Comparison of ENCODE assay signal across 9 mouse cellular contexts in the genomic region with DNA sequence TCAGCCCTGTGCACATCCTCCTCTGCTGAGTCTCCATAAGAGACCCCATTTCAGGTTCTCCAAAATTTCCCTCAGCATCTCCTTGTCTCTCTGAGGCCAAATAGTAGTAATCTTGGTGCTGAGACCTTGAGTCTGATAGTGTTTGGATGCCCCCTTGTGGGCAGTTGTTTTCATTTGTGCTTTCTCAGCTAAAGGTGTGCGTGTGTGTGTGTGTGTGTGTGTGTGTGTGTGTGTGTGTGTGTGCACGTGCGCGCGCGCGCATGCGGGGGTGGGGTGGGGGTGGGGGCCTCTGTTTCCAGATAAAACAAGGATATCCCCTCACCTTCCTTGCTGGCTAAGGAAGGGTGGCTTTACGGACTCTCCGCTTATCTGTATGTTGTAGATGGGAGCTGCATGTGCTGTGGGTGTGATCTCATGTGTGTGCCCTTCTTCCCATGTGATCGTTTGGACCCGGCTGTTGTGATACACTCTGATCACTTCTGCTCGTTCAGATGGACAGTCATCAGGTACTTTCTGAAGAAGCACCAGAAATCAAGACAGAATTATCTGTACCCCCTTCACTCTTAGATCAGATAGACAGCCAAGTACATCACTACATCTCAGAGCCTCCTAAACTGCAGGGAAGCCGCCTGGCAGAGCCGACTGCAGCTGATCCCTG. TPM values are rescaled to one million over a fixed set of nuclear protein-coding genes. Genes with fewer than 3 reads are reported as not detected.
DNase-seq lines count a peak whose midpoint lies in the region; ATAC-seq and TF ChIP-seq lines count a peak whose summit lies in the region.
"Had no signal": no experiment of that assay in that cellular context is flagged by ENCODE, and none has a peak within 500 bp of the region (broad histone marks: within the 10 kb centered on the region; RNA-seq: fewer than 3 reads in every experiment).

No protein-coding gene starts in this region.

- H3K36me3 ChIP-seq in ES-Bruce4 (ENCODE audit: control insufficient read depth, insufficient read depth, low read length, poor library complexity, severe bottlenecking), result no peaks in the 10 kb centered on the region
- H3K36me3 ChIP-seq in limb, embryonic 10.5 days, result no peaks in the 10 kb centered on the region

- no peak overlapping the region for H3K9ac ChIP-seq in ES-Bruce4 (ENCODE audit: low read depth, poor library complexity, severe bottlenecking)

- TF ChIP-seq POLR2A in ES-Bruce4 (IDR thresholded peaks at IDR 0.05; ENCODE audit: insufficient read depth, low read length), result no peak

- H3K9me3 ChIP-seq in ES-Bruce4 (replicated peaks; ENCODE audit: control insufficient read depth, insufficient read depth, low read length, poor library complexity, severe bottlenecking), result no peaks in the 10 kb centered on the region
- H3K9me3 ChIP-seq in limb, embryonic 10.5 days (replicated peaks), result no peaks in the 10 kb centered on the region

- peak; percentile 64 for TF ChIP-seq CTCF in layer of hippocampus, adult 2 months (conservative IDR thresholded peaks at IDR 0.05)
- peak; percentile 9 for TF ChIP-seq CTCF in ES-Bruce4 (IDR thresholded peaks at IDR 0.05; ENCODE audit: low read depth, low read length)

- TF ChIP-seq EP300 in ES-Bruce4 (IDR thresholded peaks at IDR 0.05; ENCODE audit: insufficient read depth, low read depth, low read length), result no peak

- WGBS in limb, embryonic 10.5 days, result 38% methylated on average over 15 of the region's 15 CpGs

- no peak overlapping the region for H3K4me3 ChIP-seq in layer of hippocampus, adult 2 months
- no peak overlapping the region for H3K4me3 ChIP-seq in ES-Bruce4 (ENCODE audit: low read depth, low read length)
- 0 out of 2 replicates have a peak overlapping the region, but pooled peaks have one; percentile 22 for H3K4me3 ChIP-seq in limb, embryonic 10.5 days

- H3K27ac ChIP-seq in layer of hippocampus, adult 2 months, result peak overlapping the region; percentile 74
- H3K27ac ChIP-seq in ES-Bruce4 (ENCODE audit: insufficient read depth, low read length), result no peak overlapping the region
- peak overlapping the region; percentile 78 for H3K27ac ChIP-seq in limb, embryonic 10.5 days
- H3K27ac ChIP-seq: macrophage had no signal

- no peaks in the 10 kb centered on the region for H3K27me3 ChIP-seq in ES-Bruce4 (ENCODE audit: control insufficient read depth, insufficient read depth, low read length, poor library complexity, severe bottlenecking)
- H3K27me3 ChIP-seq in limb, embryonic 10.5 days (ENCODE audit: low read depth, poor library complexity, severe bottlenecking), result no peaks in the 10 kb centered on the region

- intact Hi-C loops in heart, postnatal 14 days (cut with DNase I), result loop anchor here (10.0 kb wide), 1 partner anchor 269 kb away; no protein-coding TSS in a partner anchor

- DNase-seq in layer of hippocampus, adult 2 months (ENCODE audit: low spot score in 2 of 2), result peak in 1 of 2 experiments; percentile 56
- DNase-seq in layer of hippocampus, adult 9-10 months (ENCODE audit: low spot score), result no peak
- DNase-seq in cerebellum, adult 9-10 months, result peak; percentile 19
- peak; percentile 61 to 70 for DNase-seq in heart, postnatal 14 days
- DNase-seq in limb, embryonic 10.5 days (ENCODE audit: low spot score), result peak; percentile 64
- peak; percentile 44 for DNase-seq in retina, postnatal 7 days (ENCODE audit: low read depth, low spot score)

- H3K4me1 ChIP-seq in ES-Bruce4 (ENCODE audit: control insufficient read depth, insufficient read depth, low read length), result no peaks in the 10 kb centered on the region
- peaks cover 85% of the 10 kb centered on the region for H3K4me1 ChIP-seq in limb, embryonic 10.5 days

- no peak for ATAC-seq in activated CD4-positive, CD25-positive, alpha-beta regulatory T cell, adult 4 months

RNA-seq across cellular contexts. Expression of gene Ccr7, which starts 30.8 kb away (rescaled TPM):
- total RNA-seq in layer of hippocampus, adult 2 months (2021), result not detected
- not detected in 2 replicates for polyA plus RNA-seq in ES-Bruce4 (2011; ENCODE audit: insufficient read depth, insufficient read length, low read depth, missing spikeins)
- total RNA-seq in heart, postnatal 14 days (2021), result under 1 TPM; 0.45 to 0.80 TPM
- polyA plus RNA-seq in limb, embryonic 10.5 days (2016; fragmentation: Nextera tagmentation; extraction: Ambion mirVana), result 0.82 and 1.3 TPM in 2 replicates
- polyA plus RNA-seq in activated CD4-positive, CD25-positive, alpha-beta regulatory T cell, adult 4 months (2017; shearing (Covaris generic)), result 100 to 1,000 TPM; 243 to 261 TPM

RNA-seq across cellular contexts. Expression of gene Tns4, which starts 35.0 kb away (rescaled TPM):
- not detected for total RNA-seq in layer of hippocampus, adult 2 months (2021)
- 12.8 and 13.9 TPM in 2 replicates for polyA plus RNA-seq in ES-Bruce4 (2011; ENCODE audit: insufficient read depth, insufficient read length, low read depth, missing spikeins)
- total RNA-seq in heart, postnatal 14 days (2021), result under 1 TPM in 1 of 2 experiments, not detected in 1; 0.15 TPM
- polyA plus RNA-seq in limb, embryonic 10.5 days (2016; fragmentation: Nextera tagmentation; extraction: Ambion mirVana), result 0.74 and 1.4 TPM in 2 replicates
- not detected for polyA plus RNA-seq in activated CD4-positive, CD25-positive, alpha-beta regulatory T cell, adult 4 months (2017; shearing (Covaris generic))

Comparison
In these comparisons a context has a peak if more than half of its experiments do, and no peak if none do; other contexts are left out.
1. RNA of gene Ccr7, which starts 30.8 kb away (polyA plus RNA-seq): 243 to 261 TPM in activated CD4-positive, CD25-positive, alpha-beta regulatory T cell, adult 4 months; 0.82 to 1.3 TPM in limb, embryonic 10.5 days and not detected in ES-Bruce4; every median in the first group is over 100 times any median in the second.